Mouse (Mus musculus) testis, adult 2 months (tissue): Measurements from ENCODE around the gene Tspan18. TPM values are rescaled to one million over a fixed set of nuclear protein-coding genes. Genes with fewer than 3 reads are reported as not detected.

Experiments
- H3K27ac ChIP-seq: fragments of 200-500 bp; 2 replicates; pipeline ENCODE4 v1.5.1; 2012; ENCODE audit warnings: low read depth, low read length; ENCODE audit not compliant: control insufficient read depth, insufficient read depth
- H3K27me3 ChIP-seq: fragments of 200-500 bp; 2 replicates; pipeline ENCODE4 v1.6.1; 2012; ENCODE audit warnings: mild to moderate bottlenecking, low read length, moderate library complexity; ENCODE audit not compliant: control insufficient read depth, insufficient read depth
- H3K36me3 ChIP-seq: fragments of 200-500 bp; 2 replicates; pipeline ENCODE4 v1.6.1; 2012; ENCODE audit warnings: mild to moderate bottlenecking, low read length; ENCODE audit not compliant: control insufficient read depth, insufficient read depth
- H3K4me1 ChIP-seq: fragments of 200-500 bp; 2 replicates; pipeline ENCODE4 v1.6.1; 2012; ENCODE audit warnings: low read length; ENCODE audit not compliant: control insufficient read depth, insufficient read depth
- H3K4me3 ChIP-seq: fragments of 200-500 bp; 2 replicates; pipeline ENCODE4 v1.5.1; 2012; ENCODE audit warnings: low read depth, mild to moderate bottlenecking, low read length, moderate library complexity, mixed read lengths; ENCODE audit not compliant: control insufficient read depth
- CTCF ChIP-seq: fragments of 200-500 bp; IDR thresholded peaks from 2 replicates; pipeline ENCODE4 v1.5.1; 2012; ENCODE audit warnings: low read depth, mild to moderate bottlenecking, inconsistent platforms, low read length, moderate library complexity; ENCODE audit not compliant: control insufficient read depth, insufficient read depth, insufficient replicate concordance
- POLR2A ChIP-seq: fragments of 200-500 bp; IDR thresholded peaks from 2 replicates; pipeline ENCODE4 v1.6.1; 2012; ENCODE audit warnings: low read depth, mild to moderate bottlenecking, inconsistent platforms, low read length, moderate library complexity; ENCODE audit not compliant: control insufficient read depth
- polyA plus RNA-seq: library from polyadenylated mRNA; depleted of rRNA; stranded (reverse); fragments of >200 nt; gene quantifications from 2 replicates; pipeline ENCODE4 v1.2.3, GENCODE M21; 2012

Gene Tspan18
- polyA plus RNA-seq, 1 experiment = 15.8 TPM

DNA sequence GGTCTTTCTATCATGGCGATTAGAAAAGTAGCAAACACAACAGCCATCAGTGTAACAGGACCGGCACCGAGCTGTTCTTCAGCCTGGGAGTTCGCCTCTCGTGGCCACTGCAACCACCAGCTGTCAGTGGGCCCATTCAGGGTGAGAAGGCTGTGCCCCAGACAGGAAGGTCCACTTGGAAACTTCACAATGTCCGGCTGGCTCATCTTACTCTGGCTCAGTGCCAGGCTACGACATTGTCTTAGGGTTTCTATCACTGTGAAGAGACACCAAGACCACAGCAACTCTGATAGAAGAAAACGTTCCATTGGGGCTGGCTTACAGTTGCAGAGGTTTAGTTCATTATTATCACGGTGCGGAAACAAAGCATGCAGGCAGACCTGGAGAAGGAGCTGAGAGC, 45.1 kb downstream of the Tspan18 start:
- Histone ChIP-seq H3K4me1 (no peaks in the 10 kb centered on the region), H3K27ac (no peak overlapping the region)
- TF ChIP-seq CTCF = no peak
- TF ChIP-seq POLR2A = no peak

DNA sequence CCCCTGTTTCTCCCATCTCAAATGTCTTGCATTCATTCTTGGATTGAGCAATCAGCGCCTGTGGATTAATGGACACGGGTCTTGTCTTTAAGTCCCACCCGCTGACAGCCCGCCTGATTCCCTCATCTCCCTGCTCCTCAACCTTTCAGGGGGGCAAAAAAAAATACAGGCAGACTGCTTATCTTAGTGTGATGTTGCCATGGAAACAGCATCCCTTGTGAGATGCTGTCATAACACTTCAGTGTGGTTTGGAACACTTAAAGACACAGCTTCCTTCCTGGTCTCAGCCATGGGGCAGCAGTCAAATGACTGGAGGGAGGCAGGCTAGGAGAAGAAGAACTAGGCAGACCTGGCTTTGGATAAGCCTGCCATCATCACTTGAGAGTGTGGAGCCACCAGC, 47.0 kb downstream of the Tspan18 start:
- Histone ChIP-seq H3K4me3 (no peak overlapping the region), H3K27ac (no peak overlapping the region), H3K36me3 (no peaks in the 10 kb centered on the region), H3K27me3 (no peaks in the 10 kb centered on the region), H3K4me1 (no peaks in the 10 kb centered on the region)
- TF ChIP-seq POLR2A = no peak
- TF ChIP-seq CTCF = no peak

More for the DNA sequence above, 45.1 kb downstream of the Tspan18 start:
- H3K36me3 ChIP-seq = no peaks in the 10 kb centered on the region
- no peaks in the 10 kb centered on the region for H3K27me3 ChIP-seq
- no peak overlapping the region for H3K4me3 ChIP-seq

DNA sequence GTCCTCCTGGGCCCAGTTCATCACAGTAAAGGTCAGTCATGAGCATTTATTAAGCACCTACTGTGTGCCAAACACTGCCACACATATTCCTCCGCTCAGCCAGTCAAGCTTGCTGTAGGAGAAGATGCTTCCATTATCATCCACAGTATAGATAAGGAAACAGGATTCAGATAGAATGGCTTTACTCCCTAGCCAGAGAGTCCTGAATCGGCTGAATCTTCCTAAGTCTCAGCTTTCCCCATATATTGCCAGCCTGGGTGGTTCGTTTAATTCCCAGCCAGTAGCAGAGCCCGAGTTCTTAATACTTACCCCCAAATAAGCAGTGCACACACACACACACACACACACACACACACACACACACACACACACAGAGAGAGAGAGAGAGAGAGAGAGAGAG, 47.6 kb downstream of the Tspan18 start:
- H3K36me3 ChIP-seq = no peaks in the 10 kb centered on the region
- no peaks in the 10 kb centered on the region for H3K27me3 ChIP-seq
- no peak overlapping the region for H3K4me3 ChIP-seq
- TF ChIP-seq POLR2A (no peak), CTCF (no peak)
- H3K4me1 ChIP-seq = no peaks in the 10 kb centered on the region
- H3K27ac ChIP-seq = no peak overlapping the region

DNA sequence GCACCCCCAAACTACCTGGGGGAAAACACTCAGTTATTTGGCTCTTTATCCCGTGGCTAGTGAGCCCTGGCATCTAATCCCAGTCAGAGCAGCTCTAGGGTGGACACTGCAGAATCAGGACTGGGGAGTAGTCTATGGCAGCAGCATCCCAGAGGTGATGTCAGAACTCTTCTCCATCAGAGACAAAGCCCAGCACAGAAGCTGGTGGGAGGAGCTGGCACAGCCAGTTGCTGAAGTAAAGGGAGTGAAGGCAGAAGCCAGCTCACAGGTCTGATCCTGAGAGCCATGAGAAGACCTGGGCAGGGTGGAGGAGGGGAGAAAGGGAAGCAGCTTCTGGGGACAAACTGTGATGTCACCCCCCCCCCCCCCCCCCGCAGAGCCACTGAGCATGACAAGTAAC, 48.0 kb downstream of the Tspan18 start:
- H3K27ac ChIP-seq = no peak overlapping the region
- H3K4me3 ChIP-seq = peak overlapping the region; percentile 14; the same call in 1 of the 2 replicates
- H3K4me1 ChIP-seq = no peaks in the 10 kb centered on the region
- H3K36me3 ChIP-seq = no peaks in the 10 kb centered on the region
- no peaks in the 10 kb centered on the region for H3K27me3 ChIP-seq
- TF ChIP-seq CTCF = no peak
- TF ChIP-seq POLR2A = no peak

DNA sequence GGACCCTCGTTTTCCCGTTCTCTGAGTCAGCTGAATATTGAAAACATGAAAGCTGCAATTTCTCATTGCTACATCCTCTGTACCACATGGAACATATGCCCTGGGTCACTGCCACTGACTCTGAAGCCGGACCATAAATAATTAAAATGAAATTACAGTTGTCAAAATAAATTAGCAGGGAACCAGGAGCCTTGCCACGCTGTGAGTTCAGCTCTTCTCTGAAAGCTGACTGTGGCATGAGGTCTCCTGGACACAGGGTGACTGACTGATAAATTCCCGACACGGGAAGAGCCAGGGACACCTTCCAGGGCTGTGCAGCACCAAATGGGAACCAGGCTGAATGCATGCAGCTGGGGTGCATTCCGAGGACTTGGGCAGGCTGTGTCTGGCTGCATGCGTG, 48.5 kb downstream of the Tspan18 start:
- H3K4me1 ChIP-seq = no peaks in the 10 kb centered on the region
- no peaks in the 10 kb centered on the region for H3K27me3 ChIP-seq
- H3K4me3 ChIP-seq = no peak overlapping the region
- no peaks in the 10 kb centered on the region for H3K36me3 ChIP-seq
- no peak for TF ChIP-seq POLR2A
- TF ChIP-seq CTCF = no peak
- H3K27ac ChIP-seq = no peak overlapping the region

DNA sequence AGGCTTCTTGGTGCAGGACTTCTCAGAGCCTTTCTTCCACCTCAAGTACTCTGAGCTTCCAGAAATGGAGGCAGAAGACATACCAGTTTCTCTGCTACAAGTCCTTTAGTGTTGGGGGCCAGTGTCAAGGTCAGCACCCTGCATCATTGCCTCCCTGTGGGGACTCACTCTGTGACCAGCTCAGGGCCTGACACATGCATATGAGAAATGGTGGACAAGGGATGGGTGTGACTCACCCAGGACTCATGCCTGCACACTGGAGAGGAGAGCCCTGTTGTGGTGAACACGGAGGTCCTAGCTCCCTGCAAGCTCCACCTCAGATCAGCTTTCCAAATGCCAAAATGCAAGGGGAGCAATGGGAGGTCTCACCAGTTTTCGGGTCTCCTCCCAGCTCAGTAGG, 49.7 kb downstream of the Tspan18 start:
- H3K27ac ChIP-seq = no peak overlapping the region
- H3K36me3 ChIP-seq = no peaks in the 10 kb centered on the region
- H3K4me1 ChIP-seq = no peaks in the 10 kb centered on the region
- no peaks in the 10 kb centered on the region for H3K27me3 ChIP-seq
- no peak overlapping the region for H3K4me3 ChIP-seq
- no peak for TF ChIP-seq POLR2A
- no peak for TF ChIP-seq CTCF

DNA sequence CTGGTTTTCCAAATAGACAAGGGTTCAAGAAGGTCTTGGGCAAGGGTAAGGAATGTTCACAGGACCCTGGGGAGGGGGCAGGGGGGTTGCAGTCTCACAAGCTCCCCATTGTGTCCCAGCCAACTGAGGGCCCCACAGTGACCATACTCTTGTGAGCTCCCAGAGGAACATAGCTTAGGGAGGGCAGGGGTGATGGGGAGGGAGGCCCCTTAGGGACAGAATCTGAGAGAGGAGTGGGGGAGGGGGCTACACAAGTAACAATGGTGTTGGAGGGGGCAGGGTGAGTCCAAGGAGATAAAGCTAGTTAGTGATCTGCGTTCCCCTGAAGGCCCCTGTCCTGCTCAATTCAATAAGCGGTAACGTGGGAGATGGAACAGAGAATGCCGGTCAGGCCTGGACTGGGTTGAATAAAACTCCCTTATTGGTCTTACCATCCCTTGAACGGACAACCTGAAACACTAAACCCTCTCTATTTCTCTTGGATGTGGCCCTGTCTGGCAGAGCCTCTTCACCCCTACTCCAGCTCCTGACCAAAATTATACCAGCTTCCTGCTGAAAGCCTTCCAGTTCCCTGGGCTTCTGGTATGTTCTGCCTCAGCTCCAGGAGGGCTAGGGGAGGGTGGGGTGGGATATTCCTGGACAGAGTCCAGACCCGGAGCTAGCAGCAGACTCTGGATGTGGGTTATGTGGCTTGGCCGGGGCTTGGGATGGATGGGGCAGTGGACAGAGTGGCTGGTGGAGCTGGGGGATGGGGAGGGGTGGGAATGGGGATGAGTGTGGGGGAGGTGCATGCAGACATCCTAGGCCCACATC, 50.6 kb downstream of the Tspan18 start:
- TF ChIP-seq POLR2A (no peak), CTCF (no peak)
- no peaks in the 10 kb centered on the region for H3K4me1 ChIP-seq
- no peak overlapping the region for H3K27ac ChIP-seq
- no peaks in the 10 kb centered on the region for H3K36me3 ChIP-seq
- H3K4me3 ChIP-seq = no peak overlapping the region
- H3K27me3 ChIP-seq = no peaks in the 10 kb centered on the region

DNA sequence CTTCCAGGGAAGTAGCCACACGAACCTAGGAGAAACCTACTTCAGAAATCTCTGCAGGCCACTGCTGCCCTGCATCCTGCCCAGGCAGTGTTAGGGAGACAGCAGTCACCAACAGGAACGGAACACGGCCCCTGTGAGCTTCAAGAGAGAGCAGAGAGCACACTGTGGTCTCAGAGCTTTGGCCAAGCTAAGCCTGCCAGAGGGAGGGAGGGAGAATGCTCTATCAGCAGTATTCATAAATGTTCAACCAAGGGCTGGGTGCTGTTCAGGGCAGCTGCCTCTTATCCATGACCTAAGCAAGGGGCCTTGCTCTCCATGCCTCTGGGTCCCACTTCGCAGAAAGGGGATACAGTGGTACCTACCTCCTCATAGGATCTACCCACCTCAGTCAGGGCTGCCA, 51.7 kb downstream of the Tspan18 start:
- Histone ChIP-seq H3K4me1 (peaks cover 3% of the 10 kb centered on the region; the same call in 1 of the 2 replicates), H3K27ac (no peak overlapping the region), H3K36me3 (no peaks in the 10 kb centered on the region), H3K27me3 (no peaks in the 10 kb centered on the region), H3K4me3 (no peak overlapping the region)
- no peak for TF ChIP-seq POLR2A
- no peak for TF ChIP-seq CTCF
